Mouse (Mus musculus): ENCODE measurements around the gene Kmt2b. TPM values are rescaled to one million over a fixed set of nuclear protein-coding genes. Genes with fewer than 3 reads are reported as not detected.

The Kmt2b gene
- total RNA-seq, 2 experiments from 2014 or later, result 69.9 to 79.7 TPM

DNA sequence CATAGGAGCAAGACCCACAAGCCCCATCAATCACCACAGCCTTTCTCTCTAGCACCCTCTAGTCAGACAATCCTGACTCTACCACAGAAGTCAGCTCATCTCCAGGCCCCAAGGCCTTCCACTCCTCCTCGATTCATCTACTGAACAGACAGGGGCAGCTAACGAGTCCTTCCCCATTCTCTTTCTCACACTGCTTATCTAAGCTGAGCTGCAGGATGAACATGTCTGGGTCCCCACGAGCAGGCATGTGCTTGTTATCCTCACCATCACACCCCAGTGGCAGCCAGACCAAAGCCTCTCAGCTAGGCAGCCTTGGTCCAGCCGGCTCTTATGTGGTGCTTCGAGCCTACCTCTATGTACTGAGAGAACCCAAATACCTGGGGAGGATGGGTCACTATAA is 16.1 kb downstream of the Kmt2b start:
- intact Hi-C loops (cut with DNase I), result no loop called here
- no peak for DNase-seq

DNA sequence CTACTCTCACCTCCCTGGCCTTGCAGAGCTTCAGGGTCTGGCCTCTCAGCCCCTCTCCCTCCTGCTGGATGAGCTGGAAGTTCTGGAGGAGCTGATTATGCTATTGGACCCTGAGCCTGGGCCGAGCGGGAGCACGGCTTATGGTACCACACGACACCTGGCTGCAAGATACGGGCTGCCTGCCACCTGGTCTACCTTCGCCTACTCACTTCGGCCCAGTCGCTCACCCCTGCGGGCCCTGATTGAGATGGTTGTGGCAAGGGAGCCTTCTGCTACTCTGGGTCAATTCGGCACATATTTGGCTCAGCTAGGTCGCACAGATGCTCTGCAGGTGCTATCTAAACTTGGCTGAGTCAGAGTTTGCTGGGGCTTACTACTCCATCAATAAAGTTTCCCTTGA is 21.0 kb downstream of the Kmt2b start:
- DNase-seq, result no peak
- intact Hi-C loops (cut with DNase I), result no loop called here

DNA sequence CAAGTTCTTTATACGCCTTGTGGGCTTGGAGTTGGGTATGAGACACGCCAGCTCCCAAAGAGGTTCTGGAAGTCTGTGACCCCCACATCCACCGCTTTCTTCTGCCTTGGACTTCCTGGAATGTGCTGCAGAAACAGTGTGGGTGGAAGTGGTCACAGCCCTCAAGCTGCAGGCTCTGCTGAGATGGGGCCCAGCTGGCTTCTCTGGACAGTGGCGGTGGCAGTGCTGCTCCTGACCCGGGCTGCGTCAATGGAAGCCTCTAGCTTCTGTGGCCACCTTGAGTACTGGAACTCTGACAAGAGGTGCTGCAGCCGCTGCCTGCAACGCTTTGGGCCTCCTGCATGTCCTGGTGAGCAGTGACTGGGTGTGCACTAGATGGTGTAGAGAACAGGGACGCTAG is 22.5 kb downstream of the Kmt2b start:
- intact Hi-C loops (cut with DNase I), result no loop called here

GRCm38 (mm10) chr7:30564970-30565571 is 23.5 kb downstream of the Kmt2b start, which contains the start of gene Igflr1:
Gene Igflr1, plus strand, starts transcription at chr7:30565427.
- no peak for DNase-seq
- intact Hi-C loops (cut with DNase I), result no loop called here

More for the DNA sequence above, 22.5 kb downstream of the Kmt2b start:
- no peak for DNase-seq

DNA sequence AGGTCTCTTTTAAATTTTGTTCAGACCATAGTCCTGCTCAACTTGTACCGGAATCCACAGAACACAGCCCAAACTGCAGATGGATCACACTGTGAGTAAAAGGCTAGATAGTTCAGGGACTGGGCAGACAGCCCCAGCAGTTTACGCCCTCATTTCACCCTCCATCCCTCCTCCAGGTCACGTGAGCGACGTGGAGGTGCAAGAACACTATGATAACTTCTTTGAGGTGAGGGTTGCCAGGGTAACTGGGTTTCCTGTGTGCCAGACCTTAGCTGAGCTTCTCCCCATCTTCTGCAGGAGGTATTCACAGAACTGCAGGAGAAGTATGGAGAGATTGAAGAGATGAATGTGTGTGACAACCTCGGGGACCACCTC is 24.6 kb downstream of the Kmt2b start:
- DNase-seq, result no peak
- intact Hi-C loops (cut with DNase I), result no loop called here

DNA sequence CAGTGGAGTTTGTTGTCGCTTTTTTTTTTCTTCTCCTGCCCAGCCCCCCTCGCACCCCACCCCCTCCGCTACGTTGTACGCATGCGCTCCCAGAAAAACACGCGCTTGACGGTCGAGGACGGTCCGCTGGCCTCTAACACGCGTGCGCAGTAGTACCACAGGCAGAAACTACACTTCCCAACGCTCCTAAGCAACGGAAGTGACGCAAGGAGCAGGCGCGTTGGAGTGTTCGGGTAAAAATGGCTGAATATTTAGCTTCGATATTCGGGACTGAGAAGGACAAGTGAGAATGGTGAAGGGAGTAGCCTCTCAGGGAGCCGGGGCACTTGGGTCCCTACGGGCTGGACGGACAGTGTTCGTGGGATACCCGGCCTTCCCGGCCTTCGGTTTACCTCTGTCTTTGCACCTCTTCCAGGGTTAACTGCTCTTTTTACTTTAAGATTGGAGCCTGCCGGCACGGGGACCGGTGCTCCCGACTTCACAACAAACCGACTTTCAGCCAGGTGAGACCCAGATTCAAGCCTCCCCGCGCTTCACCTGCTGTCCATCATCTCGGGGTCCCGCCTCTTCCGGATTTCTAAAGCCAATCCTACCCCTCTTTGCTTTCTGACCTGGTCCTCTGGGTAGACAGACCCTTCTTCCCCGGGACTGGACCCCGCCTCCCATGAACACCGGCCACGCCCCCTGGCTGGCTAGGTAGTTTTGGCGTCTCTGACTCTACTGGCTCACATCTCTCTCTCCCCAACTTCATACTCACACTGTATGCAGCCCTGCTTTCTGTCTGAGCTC is 25.2 kb downstream of the Kmt2b start, which contains the start of the genes U2af1l4, Gm49396 and Psenen:
TSS of gene U2af1l4 (plus strand) at position 185 of the 789 bp plus-strand sequence.
TSS of gene Gm49396 (plus strand) at position 228 of the 789 bp plus-strand sequence.
TSS of gene Psenen (minus strand) at position 511 of the 789 bp plus-strand sequence.
- intact Hi-C loops (cut with DNase I), result no loop called here
- DNase-seq, result peak; percentile 98

DNA sequence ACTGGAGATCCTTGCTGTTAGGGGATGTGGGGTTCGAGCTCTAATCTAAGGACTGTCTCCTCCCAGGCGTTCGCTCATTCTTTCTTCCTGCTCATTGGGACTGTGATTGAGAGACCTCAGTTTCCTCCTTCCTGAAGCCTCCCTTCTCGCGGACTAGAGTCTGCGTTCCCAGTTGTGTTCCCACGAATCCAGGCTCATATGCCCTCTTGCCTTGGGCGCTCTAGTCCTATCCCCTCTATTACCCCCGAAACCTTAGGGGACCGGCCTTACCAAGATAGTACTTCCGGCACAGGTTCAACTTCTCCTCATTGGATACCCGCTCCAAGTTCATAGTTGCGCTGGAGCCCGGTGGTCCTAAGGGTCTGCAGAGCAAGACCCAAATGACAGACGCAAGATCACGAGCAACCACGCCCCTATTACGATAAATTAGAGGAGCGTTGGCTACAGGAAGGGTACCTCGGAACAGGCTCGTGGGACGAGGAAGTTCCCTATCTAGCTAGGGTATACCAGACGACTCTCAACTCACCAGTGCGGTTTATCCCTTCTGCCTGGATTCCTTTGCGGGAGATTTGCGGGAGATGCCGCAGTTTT is 25.9 kb downstream of the Kmt2b start:
- DNase-seq, result no peak
- intact Hi-C loops (cut with DNase I), result no loop called here

DNA sequence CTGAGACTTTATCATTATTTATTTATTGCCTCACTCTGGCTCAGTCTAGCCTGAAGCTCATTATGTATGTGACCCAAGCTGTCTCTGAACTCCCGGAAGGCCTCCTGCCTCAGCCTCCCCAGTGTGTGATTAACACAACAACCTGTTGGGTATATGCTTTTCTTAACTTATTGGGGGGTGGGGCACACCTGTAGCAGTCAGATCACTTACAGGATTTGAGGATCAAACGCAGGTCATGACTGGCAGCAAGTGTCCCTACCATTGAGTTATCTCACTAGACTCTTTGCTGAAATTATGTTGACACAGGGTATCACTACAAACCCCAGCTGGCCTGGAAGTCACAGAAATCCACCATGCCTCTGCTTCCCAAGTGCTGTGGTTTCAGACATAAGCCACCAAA is 28.2 kb downstream of the Kmt2b start:
- intact Hi-C loops (cut with DNase I), result no loop called here
- DNase-seq, result no peak

GRCm38 (mm10) chr7:30559443-30559954 is 29.0 kb downstream of the Kmt2b start, which contains the start of gene Lin37:
Gene Lin37, minus strand, starts transcription at chr7:30559838.
- intact Hi-C loops (cut with DNase I), result no loop called here
- DNase-seq, result peak; percentile 99

GRCm38 (mm10) chr7:30558656-30559442 is 29.7 kb downstream of the Kmt2b start:
- intact Hi-C loops (cut with DNase I), result no loop called here

DNA sequence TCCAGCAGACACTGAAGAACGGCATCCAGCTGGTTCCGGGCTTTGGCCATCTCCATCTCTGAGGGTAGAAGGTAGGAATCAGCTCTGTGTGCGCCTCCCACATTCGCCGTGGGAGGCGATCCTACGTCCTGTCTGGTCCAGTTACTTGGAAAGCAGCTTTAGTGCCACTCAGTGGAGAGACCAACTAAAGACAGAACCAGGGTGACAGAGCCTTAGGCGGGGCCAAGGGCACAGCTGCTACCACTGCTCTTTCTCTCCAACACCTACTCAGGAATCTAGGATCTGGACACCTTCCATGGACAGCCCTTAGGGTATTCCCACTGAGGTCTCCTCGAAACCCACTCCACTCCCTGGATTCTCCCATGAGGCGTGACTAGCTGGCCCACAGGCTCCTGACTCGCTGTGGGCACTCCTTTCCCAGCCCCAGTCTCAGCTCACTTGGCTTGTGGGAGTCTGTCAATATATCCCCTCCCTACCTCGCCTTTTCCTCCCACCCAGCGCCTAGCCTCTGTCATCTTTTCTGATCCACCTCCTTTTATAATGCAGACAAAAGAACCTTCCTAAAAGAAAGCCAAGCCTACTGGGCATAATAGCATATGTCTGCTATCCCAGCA is 30.5 kb downstream of the Kmt2b start:
- intact Hi-C loops (cut with DNase I), result no loop called here
- DNase-seq, result no peak

More at GRCm38 (mm10) chr7:30558656-30559442, 29.7 kb downstream of the Kmt2b start:
- DNase-seq, result no peak

- intact Hi-C loops (cut with DNase I), result no loop called here
- no peak for DNase-seq
These were observed 31.5 kb downstream of the Kmt2b start for GRCm38 (mm10) chr7:30556894-30557536.

- DNase-seq, result no peak
- intact Hi-C loops (cut with DNase I), result no loop called here
These were observed 34.5 kb downstream of the Kmt2b start for GRCm38 (mm10) chr7:30553810-30554584.

DNA sequence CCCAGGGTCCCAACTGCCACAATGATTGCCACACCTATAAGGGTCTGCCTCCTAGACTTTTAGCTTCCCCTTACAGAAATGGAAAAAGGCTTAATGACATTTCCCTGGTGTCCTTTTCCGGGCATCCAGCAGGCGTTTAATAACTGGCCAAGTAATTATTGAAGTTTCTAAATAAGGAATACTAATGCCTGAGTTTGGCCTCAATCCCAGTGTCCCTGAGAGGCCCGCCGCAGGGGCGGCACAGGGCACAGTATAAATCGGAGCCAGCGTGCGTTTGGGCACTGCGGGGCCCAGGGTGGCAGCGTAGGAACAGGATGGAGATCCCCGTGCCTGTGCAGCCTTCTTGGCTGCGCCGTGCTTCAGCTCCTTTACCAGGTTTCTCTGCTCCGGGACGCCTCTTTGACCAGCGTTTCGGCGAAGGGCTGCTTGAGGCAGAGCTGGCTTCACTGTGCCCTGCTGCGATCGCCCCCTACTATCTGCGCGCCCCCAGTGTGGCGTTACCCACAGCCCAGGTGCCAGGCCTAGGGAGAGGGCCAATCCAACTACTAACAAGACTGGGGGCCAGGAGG is 35.4 kb downstream of the Kmt2b start:
- intact Hi-C loops (cut with DNase I), result no loop called here
- DNase-seq, result no peak

- intact Hi-C loops (cut with DNase I), result no loop called here
- peak; percentile 98 for DNase-seq
These were observed 36.2 kb downstream of the Kmt2b start, which contains the start of the genes Hspb6 and Proser3 for GRCm38 (mm10) chr7:30552102-30553020. Gene Hspb6, plus strand, starts transcription at chr7:30552178. Gene Proser3, minus strand, starts transcription at chr7:30552299.

DNA sequence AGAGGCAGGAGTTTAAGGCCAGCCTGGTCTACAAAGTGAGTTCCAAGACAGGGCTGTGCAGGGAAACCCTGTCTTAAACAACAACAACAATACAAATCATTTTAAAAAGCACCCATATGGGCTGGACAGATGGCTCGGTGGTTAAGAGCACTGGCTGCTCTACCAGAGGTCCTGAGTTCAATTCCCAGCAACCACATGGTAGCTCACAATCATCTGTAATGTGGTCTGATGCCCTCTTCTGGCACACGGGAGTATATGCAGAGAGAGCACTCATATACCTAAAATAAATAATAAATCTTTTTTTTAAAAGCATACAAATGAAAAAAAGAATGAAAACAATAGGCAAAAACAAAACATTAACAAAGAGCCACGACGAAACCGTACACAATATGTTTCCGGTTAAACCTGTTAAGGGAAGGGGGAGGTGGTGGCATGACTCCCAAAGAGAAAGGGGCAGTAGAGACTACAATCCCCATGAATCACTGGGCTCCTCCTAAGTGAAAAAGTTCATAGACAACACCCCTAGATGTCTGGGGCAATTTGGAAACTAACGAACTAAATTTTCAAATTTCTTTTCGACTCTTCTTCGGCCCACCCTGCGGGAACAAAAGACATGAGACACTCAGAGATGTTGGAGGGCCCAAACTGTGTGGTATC is 37.0 kb downstream of the Kmt2b start:
- peak; percentile 44 for DNase-seq
- intact Hi-C loops (cut with DNase I), result no loop called here

GRCm38 (mm10) chr7:30550603-30551002 is 37.9 kb downstream of the Kmt2b start:
- DNase-seq, result no peak
- intact Hi-C loops (cut with DNase I), result no loop called here

Measured in left cerebral cortex, postnatal 4 days (tissue).